Mouse (Mus musculus) limb, embryonic 14.5 days (tissue): ENCODE results near the gene Itih1. TPM values are rescaled to one million over a fixed set of nuclear protein-coding genes. Genes with fewer than 3 reads are reported as not detected.

Experiments used
- ATAC-seq: fragments of 200-750 bp; cut with Nextera tagmentation; 2 replicates; pipeline ENCODE4 v1.8.0; 2017; ENCODE audit warnings: low read depth, moderate number of reproducible peaks, moderate TSS enrichment; ENCODE audit not compliant: low FRiP score
- DNase-seq: peaks from one replicate; pipeline ENCODE4 v3.0.0-alpha.2; 2015; ENCODE audit warnings: low spot score
- H3K27ac ChIP-seq: fragments of 300-500 bp; sonication (generic); replicated peaks from 2 replicates; pipeline ENCODE4 v1.5.1; 2014; ENCODE audit warnings: low read depth, mild to moderate bottlenecking, low read length, moderate library complexity, mixed read lengths
- H3K27me3 ChIP-seq: fragments of 300-500 bp; sonication (generic); 2 replicates; pipeline ENCODE4 v1.6.1; 2014; ENCODE audit warnings: low read length, mixed read lengths; ENCODE audit not compliant: control insufficient read depth, insufficient read depth
- H3K36me3 ChIP-seq: fragments of 300-500 bp; sonication (generic); 2 replicates; pipeline ENCODE4 v1.6.1; 2014; ENCODE audit warnings: mild to moderate bottlenecking, low read length, moderate library complexity, mixed read lengths; ENCODE audit not compliant: control insufficient read depth, insufficient read depth
- H3K4me1 ChIP-seq: fragments of 300-500 bp; sonication (generic); 2 replicates; pipeline ENCODE4 v1.6.1; 2014; ENCODE audit warnings: antibody characterized with exemption, low read length, mixed read lengths; ENCODE audit not compliant: control insufficient read depth, insufficient read depth
- H3K4me2 ChIP-seq: fragments of 300-500 bp; sonication (generic); replicated peaks from 2 replicates; pipeline ENCODE4 v1.6.1; 2014; ENCODE audit warnings: low read depth, mild to moderate bottlenecking, low read length, moderate library complexity; ENCODE audit not compliant: severe bottlenecking
- H3K4me3 ChIP-seq: fragments of 300-500 bp; sonication (generic); replicated peaks from 2 replicates; pipeline ENCODE4 v1.5.1; 2014; ENCODE audit warnings: low read length
- H3K9ac ChIP-seq: fragments of 300-500 bp; sonication (generic); 2 replicates; pipeline ENCODE4 v1.6.1; 2014; ENCODE audit warnings: mild to moderate bottlenecking, low read depth, low read length, moderate library complexity; ENCODE audit not compliant: severe bottlenecking
- H3K9me3 ChIP-seq: fragments of 300-500 bp; sonication (generic); 2 replicates; pipeline ENCODE4 v1.6.1; 2016; ENCODE audit warnings: low read length; ENCODE audit not compliant: control insufficient read depth
- POLR2A ChIP-seq: fragments of 200-500 bp; IDR thresholded peaks from 2 replicates; pipeline ENCODE4 v1.8.0; 2012; ENCODE audit warnings: inconsistent platforms, mild to moderate bottlenecking, moderate library complexity, borderline replicate concordance; ENCODE audit not compliant: insufficient read depth, insufficient read length; ENCODE audit errors: extremely low read depth
- WGBS: fragments of 180-500 bp; shearing (Covaris S2); extraction: QIAGEN DNeasy Blood & Tissue Kit; methylation state at CpG from one replicate; pipeline ENCODE4 v1.1.7; 2014; 5-methylcytosine and 5-hydroxymethylcytosine counted together
- polyA plus RNA-seq, 2 experiments: library from polyadenylated mRNA; depleted of rRNA in 1 of 2; stranded (reverse) in 1 of 2; unstranded in 1 of 2; fragments of >200 nt; fragmentation: Nextera tagmentation in 1 of 2; extraction: Ambion mirVana in 1 of 2; gene quantifications; 2 replicates each; pipeline versions ENCODE4 v1.2.1 to v1.2.3; 2012 to 2014

The Itih1 gene
- polyA plus RNA-seq, 2 experiments: 0.03 TPM; not detected in 1

- H3K4me3 ChIP-seq: no peak overlapping the region
- TF ChIP-seq POLR2A: no peak
- H3K9ac ChIP-seq: no peak overlapping the region
- H3K4me2 ChIP-seq: no peak overlapping the region
- WGBS: 76% methylated on average over 8 of the region's 8 CpGs
- H3K36me3 ChIP-seq: no peaks in the 10 kb centered on the region
- ATAC-seq (no peak), DNase-seq (no peak)
- no peaks in the 10 kb centered on the region for H3K27me3 ChIP-seq
- H3K9me3 ChIP-seq: no peaks in the 10 kb centered on the region
- H3K27ac ChIP-seq: no peak overlapping the region
- no peaks in the 10 kb centered on the region for H3K4me1 ChIP-seq
Observed at GRCm38 (mm10) chr14:30904307-30904706, 38.8 kb downstream of the Itih1 start.

GRCm38 (mm10) chr14:30903036-30903435 lies 40.1 kb downstream of the Itih1 start:
- Histone ChIP-seq H3K9me3 (no peaks in the 10 kb centered on the region), H3K27me3 (no peaks in the 10 kb centered on the region), H3K4me1 (no peaks in the 10 kb centered on the region), H3K27ac (no peak overlapping the region), H3K4me2 (no peak overlapping the region), H3K36me3 (no peaks in the 10 kb centered on the region), H3K4me3 (no peak overlapping the region), H3K9ac (no peak overlapping the region)
- DNase-seq (no peak), ATAC-seq (no peak)
- no peak for TF ChIP-seq POLR2A
- WGBS: 56% methylated on average over 3 of the region's 3 CpGs

- Histone ChIP-seq H3K27me3 (no peaks in the 10 kb centered on the region), H3K9me3 (no peaks in the 10 kb centered on the region), H3K4me2 (no peak overlapping the region), H3K4me1 (no peaks in the 10 kb centered on the region), H3K4me3 (no peak overlapping the region), H3K36me3 (no peaks in the 10 kb centered on the region), H3K9ac (no peak overlapping the region), H3K27ac (no peak overlapping the region)
- ATAC-seq (no peak), DNase-seq (no peak)
- 89% methylated on average over 5 of the region's 5 CpGs for WGBS
- TF ChIP-seq POLR2A: no peak
Observed at GRCm38 (mm10) chr14:30902628-30903027, 40.5 kb downstream of the Itih1 start.

- Histone ChIP-seq H3K4me3 (no peak overlapping the region), H3K27me3 (no peaks in the 10 kb centered on the region), H3K4me1 (no peaks in the 10 kb centered on the region), H3K36me3 (no peaks in the 10 kb centered on the region), H3K9me3 (no peaks in the 10 kb centered on the region), H3K27ac (no peak overlapping the region), H3K9ac (no peak overlapping the region), H3K4me2 (no peak overlapping the region)
- TF ChIP-seq POLR2A: no peak
- 72% methylated on average over 3 of the region's 3 CpGs for WGBS
- ATAC-seq: no peak
- no peak for DNase-seq
Observed at GRCm38 (mm10) chr14:30899972-30900371, 43.1 kb downstream of the Itih1 start.

- Histone ChIP-seq H3K27ac (no peak overlapping the region), H3K36me3 (no peaks in the 10 kb centered on the region), H3K4me1 (0 out of 2 replicates have a peak, but pooled peaks cover 3% of the 10 kb centered on the region), H3K4me3 (no peak overlapping the region), H3K4me2 (no peak overlapping the region), H3K9ac (no peak overlapping the region), H3K27me3 (no peaks in the 10 kb centered on the region), H3K9me3 (no peaks in the 10 kb centered on the region)
- WGBS: 16% methylated on average over 8 of the region's 9 CpGs
- no peak for DNase-seq
- ATAC-seq: 0 out of 2 replicates have a peak, but pooled peaks have one; percentile 41
- no peak for TF ChIP-seq POLR2A
Observed at GRCm38 (mm10) chr14:30888271-30888732, 54.8 kb downstream of the Itih1 start.

- 85% methylated on average over 3 of the region's 3 CpGs for WGBS
- Histone ChIP-seq H3K9me3 (no peaks in the 10 kb centered on the region), H3K36me3 (no peaks in the 10 kb centered on the region), H3K27ac (no peak within 1 kb of the TSS), H3K4me2 (no peak within 1 kb of the TSS), H3K4me1 (0 out of 2 replicates have a peak, but pooled peaks cover 3% of the 10 kb centered on the region), H3K9ac (no peak within 1 kb of the TSS), H3K27me3 (no peaks in the 10 kb centered on the region), H3K4me3 (no peak within 1 kb of the TSS)
- ATAC-seq: no peak
- DNase-seq: no peak
- no peak for TF ChIP-seq POLR2A
Observed at GRCm38 (mm10) chr14:30886204-30886603, 56.9 kb downstream of the Itih1 start, which contains the start of gene Itih4. Gene Itih4, plus strand, starts transcription at chr14:30886476.
